Mouse (Mus musculus): ENCODE measurements around the gene Ctbp1.

Gene Ctbp1

GRCm38 (mm10) chr5:33274953-33275454 is at the start of gene Ctbp1:
Gene Ctbp1, minus strand, starts transcription at chr5:33274994.
- TF ChIP-seq GATA4 (IDR thresholded peaks at IDR 0.05; ENCODE audit: insufficient replicate concordance, low read length), result peak; percentile 5; the same call in 1 of the 2 replicates

GRCm38 (mm10) chr5:33324491-33324890 is 49.7 kb upstream of the Ctbp1 start:
- TF ChIP-seq GATA4 (IDR thresholded peaks at IDR 0.05; ENCODE audit: insufficient replicate concordance, low read length), result no peak

GRCm38 (mm10) chr5:33312192-33312591 is 37.4 kb upstream of the Ctbp1 start:
- TF ChIP-seq GATA4 (IDR thresholded peaks at IDR 0.05; ENCODE audit: insufficient replicate concordance, low read length), result no peak

GRCm38 (mm10) chr5:33310704-33311462 is 36.1 kb upstream of the Ctbp1 start:
- TF ChIP-seq GATA4 (IDR thresholded peaks at IDR 0.05; ENCODE audit: insufficient replicate concordance, low read length), result no peak

GRCm38 (mm10) chr5:33301801-33302200 is 27.0 kb upstream of the Ctbp1 start:
- TF ChIP-seq GATA4 (IDR thresholded peaks at IDR 0.05; ENCODE audit: insufficient replicate concordance, low read length), result no peak

GRCm38 (mm10) chr5:33297164-33297563 is 22.4 kb upstream of the Ctbp1 start:
- no peak for TF ChIP-seq GATA4 (IDR thresholded peaks at IDR 0.05; ENCODE audit: insufficient replicate concordance, low read length)

GRCm38 (mm10) chr5:33293796-33294430 is 19.1 kb upstream of the Ctbp1 start:
- TF ChIP-seq GATA4 (IDR thresholded peaks at IDR 0.05; ENCODE audit: insufficient replicate concordance, low read length), result no peak

GRCm38 (mm10) chr5:33283951-33284350 is 9.2 kb upstream of the Ctbp1 start:
- no peak for TF ChIP-seq GATA4 (IDR thresholded peaks at IDR 0.05; ENCODE audit: insufficient replicate concordance, low read length)

- TF ChIP-seq GATA4 (IDR thresholded peaks at IDR 0.05; ENCODE audit: insufficient replicate concordance, low read length), result no peak
These were observed 6.6 kb upstream of the Ctbp1 start for GRCm38 (mm10) chr5:33281428-33281827.

- no peak for TF ChIP-seq GATA4 (IDR thresholded peaks at IDR 0.05; ENCODE audit: insufficient replicate concordance, low read length)
These were observed 4.2 kb upstream of the Ctbp1 start for GRCm38 (mm10) chr5:33278950-33279349.

GRCm38 (mm10) chr5:33277286-33277685 is 2.5 kb upstream of the Ctbp1 start:
- no peak; the same call in 1 of the 2 replicates for TF ChIP-seq GATA4 (IDR thresholded peaks at IDR 0.05; ENCODE audit: insufficient replicate concordance, low read length)

GRCm38 (mm10) chr5:33275754-33276153 is 960 bp upstream of the Ctbp1 start:
- TF ChIP-seq GATA4 (IDR thresholded peaks at IDR 0.05; ENCODE audit: insufficient replicate concordance, low read length), result no peak

- no peak for TF ChIP-seq GATA4 (IDR thresholded peaks at IDR 0.05; ENCODE audit: insufficient replicate concordance, low read length)
These were observed 475 bp downstream of the Ctbp1 start for GRCm38 (mm10) chr5:33274085-33274952.

- TF ChIP-seq GATA4 (IDR thresholded peaks at IDR 0.05; ENCODE audit: insufficient replicate concordance, low read length), result no peak
These were observed 1.1 kb downstream of the Ctbp1 start for GRCm38 (mm10) chr5:33273777-33274084.

All from liver, adult (tissue).